Mouse (Mus musculus) heart, postnatal 0 days (tissue): ENCODE results near the gene Apoh.

Experiments used
- CTCF ChIP-seq: IDR thresholded peaks from 2 replicates; pipeline ENCODE4 v1.5.1; 2016; ENCODE audit warnings: antibody characterized with exemption, control low read depth, low read depth
- EP300 ChIP-seq: IDR thresholded peaks from 2 replicates; pipeline ENCODE4 v1.6.1; 2016; ENCODE audit warnings: antibody characterized with exemption, low read depth

- TF ChIP-seq CTCF (no peak), EP300 (no peak)
These were observed 47.8 kb upstream of the Apoh start for GRCm38 (mm10) chr11:108295373-108295772.
